Mouse (Mus musculus) lung, postnatal 10 days (tissue): Measurements from ENCODE around the gene Usp18.

Experiments used
- DNase-seq: peaks from one replicate; pipeline ENCODE4 v3.0.0; 2021

Gene Usp18

GRCm38 (mm10) chr6:121304630-121305029 is 58.9 kb downstream of the Usp18 start:
- no peak for DNase-seq

GRCm38 (mm10) chr6:121305571-121305970 is 59.9 kb downstream of the Usp18 start:
- DNase-seq = no peak

DNA sequence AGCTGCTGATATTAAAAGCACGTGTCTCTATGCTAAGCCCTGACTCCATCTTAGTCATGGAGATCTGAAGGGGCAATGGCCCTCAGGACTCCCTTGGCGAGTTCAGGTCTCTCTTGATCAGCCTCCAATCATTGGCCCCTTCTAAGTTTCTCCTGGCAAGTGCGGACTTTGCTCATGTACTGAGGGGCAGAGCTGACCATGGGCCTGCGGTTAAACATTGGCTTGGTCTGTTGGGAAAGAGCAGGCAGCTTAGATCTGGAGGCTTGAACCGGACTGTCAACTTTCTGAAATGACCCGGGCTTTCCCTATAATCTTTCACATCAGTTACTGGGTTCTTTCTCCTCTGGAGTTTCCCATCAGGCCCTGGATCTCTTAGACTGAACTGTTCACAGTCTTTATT is 65.3 kb downstream of the Usp18 start:
- DNase-seq = no peak

- no peak for DNase-seq
Measured at GRCm38 (mm10) chr6:121319099-121319498, 73.4 kb downstream of the Usp18 start.
